In the genomic region with DNA sequence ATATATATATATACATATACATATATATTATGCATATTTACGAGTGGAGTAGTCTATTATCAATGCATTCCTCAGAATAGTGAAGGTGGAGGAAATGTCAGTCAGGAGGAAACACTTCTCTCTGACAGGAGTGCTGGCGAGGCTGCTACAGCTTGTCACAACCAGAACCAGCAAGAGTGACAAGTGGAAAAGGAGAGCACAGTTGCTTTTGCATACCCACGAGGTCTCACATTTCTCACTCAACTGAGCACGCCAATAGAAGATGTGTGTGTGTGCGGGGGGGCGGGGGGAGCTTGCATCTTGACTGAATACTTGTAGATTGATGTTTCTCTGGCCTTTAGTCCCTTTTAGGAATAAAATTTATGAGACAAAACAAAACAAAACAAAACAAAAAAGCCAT, we compare ENCODE assay signal across 20 mouse cellular contexts. TPM values are rescaled to one million over a fixed set of nuclear protein-coding genes. Genes with fewer than 3 reads are reported as not detected.
A peak's percentile ranks its signal among the peaks of the same experiment; 100 is the strongest.
DNase-seq lines count a peak whose midpoint lies in the region; ATAC-seq and TF ChIP-seq lines count a peak whose summit lies in the region.
"Had no signal": no experiment of that assay in that cellular context is flagged by ENCODE, and none has a peak within 500 bp of the region (broad histone marks: within the 10 kb centered on the region; RNA-seq: fewer than 3 reads in every experiment).

No protein-coding gene starts in this region.

- no peak overlapping the region for H3K27ac ChIP-seq in forebrain, embryonic 13.5 days
- H3K27ac ChIP-seq in forebrain, embryonic 11.5 days (ENCODE audit: low read depth, low read length), result no peak overlapping the region
- 0 out of 2 replicates have a peak overlapping the region, but pooled peaks have one; percentile 42 for H3K27ac ChIP-seq in heart, embryonic 11.5 days (ENCODE audit: low read depth, low read length)
- H3K27ac ChIP-seq in heart, embryonic 12.5 days (ENCODE audit: poor library complexity, severe bottlenecking), result no peak overlapping the region
- no peak overlapping the region for H3K27ac ChIP-seq in forebrain, embryonic 16.5 days (ENCODE audit: low read length)
- H3K27ac ChIP-seq: heart, adult 2 months; heart, embryonic 15.5 days; hindbrain, embryonic 12.5 days had no signal

- TF ChIP-seq CTCF in brain, embryonic 14.5 days (IDR thresholded peaks at IDR 0.05; ENCODE audit: borderline replicate concordance, extremely low read depth, insufficient read depth, insufficient read length), result no peak

- H3K4me2 ChIP-seq in forebrain, embryonic 13.5 days, result no peak overlapping the region
- no peak overlapping the region for H3K4me2 ChIP-seq in forebrain, embryonic 11.5 days (ENCODE audit: low read depth, low read length, severe bottlenecking)
- H3K4me2 ChIP-seq in heart, embryonic 11.5 days, result no peak overlapping the region
- H3K4me2 ChIP-seq in heart, embryonic 12.5 days, result no peak overlapping the region
- H3K4me2 ChIP-seq in forebrain, embryonic 16.5 days (ENCODE audit: low read length), result no peak overlapping the region
- H3K4me2 ChIP-seq: heart, embryonic 15.5 days; hindbrain, embryonic 12.5 days had no signal

- no peaks in the 10 kb centered on the region for H3K27me3 ChIP-seq in forebrain, embryonic 13.5 days
- H3K27me3 ChIP-seq in forebrain, embryonic 11.5 days (ENCODE audit: control insufficient read depth, insufficient read depth, low read length), result no peaks in the 10 kb centered on the region
- no peaks in the 10 kb centered on the region for H3K27me3 ChIP-seq in heart, embryonic 11.5 days (ENCODE audit: control insufficient read depth, insufficient read depth, low read length)
- H3K27me3 ChIP-seq in heart, embryonic 12.5 days (replicated peaks), result no peaks in the 10 kb centered on the region
- no peaks in the 10 kb centered on the region for H3K27me3 ChIP-seq in forebrain, embryonic 16.5 days (replicated peaks; ENCODE audit: control insufficient read depth, insufficient read depth, low read length)
- H3K27me3 ChIP-seq: CH12.LX; heart, embryonic 15.5 days; hindbrain, embryonic 12.5 days; Patski had no signal

- TF ChIP-seq POLR2A in brain, embryonic 14.5 days (IDR thresholded peaks at IDR 0.05; ENCODE audit: borderline replicate concordance, extremely low read depth, insufficient read depth, insufficient read length, poor library complexity, severe bottlenecking), result no peak

- no peak for DNase-seq in forebrain, embryonic 11.5 days (ENCODE audit: low spot score)
- peak; percentile 69 for DNase-seq in brain, embryonic 14.5 days (ENCODE audit: low read depth)
- no peak for DNase-seq in ovary, adult 18-20 months (ENCODE audit: low spot score)
- DNase-seq: adrenal gland, postnatal 14 days; cerebellum, adult 8-10 months; gastrocnemius, postnatal 14 days; heart, adult 2 months; heart, postnatal 36 days; kidney, adult 11 months; kidney, adult 9 months had no signal

- no peak overlapping the region for H3K9ac ChIP-seq in forebrain, embryonic 13.5 days
- no peak overlapping the region for H3K9ac ChIP-seq in forebrain, embryonic 11.5 days (ENCODE audit: low read length)
- no peak overlapping the region for H3K9ac ChIP-seq in heart, embryonic 11.5 days (ENCODE audit: low read depth, low read length)
- no peak overlapping the region for H3K9ac ChIP-seq in heart, embryonic 12.5 days
- H3K9ac ChIP-seq in forebrain, embryonic 16.5 days (replicated peaks; ENCODE audit: low read depth, low read length), result no peak overlapping the region
- H3K9ac ChIP-seq: heart, embryonic 15.5 days; hindbrain, embryonic 12.5 days had no signal

- 0 out of 2 replicates have a peak, but pooled peaks have one; percentile 43 for ATAC-seq in forebrain, embryonic 13.5 days
- no peak for ATAC-seq in forebrain, embryonic 11.5 days (replicated peaks; ENCODE audit: low FRiP score)
- ATAC-seq in heart, embryonic 11.5 days (replicated peaks; ENCODE audit: insufficient number of reproducible peaks, low FRiP score, low TSS enrichment), result no peak
- ATAC-seq in heart, embryonic 12.5 days (ENCODE audit: insufficient number of reproducible peaks, low FRiP score), result no peak
- peak; percentile 59; the same call in 1 of the 2 replicates for ATAC-seq in forebrain, embryonic 16.5 days
- ATAC-seq: activated CD4-positive, CD25-positive, alpha-beta regulatory T cell, adult 4 months; hindbrain, embryonic 16.5 days; Patski had no signal

- 72% methylated on average over 6 of the region's 6 CpGs for WGBS in forebrain, embryonic 13.5 days
- WGBS in forebrain, embryonic 11.5 days, result 78% methylated on average over 6 of the region's 6 CpGs
- WGBS in heart, embryonic 11.5 days (ENCODE audit: insufficient replicate concordance), result 51% methylated on average over 6 of the region's 6 CpGs
- whole genome bisulfite sequencing in heart, embryonic 12.5 days, result 55% methylated on average over 6 of the region's 6 CpGs
- 52% methylated on average over 6 of the region's 6 CpGs for WGBS in forebrain, embryonic 16.5 days

- no peaks in the 10 kb centered on the region for H3K4me1 ChIP-seq in forebrain, embryonic 13.5 days
- no peaks in the 10 kb centered on the region for H3K4me1 ChIP-seq in forebrain, embryonic 11.5 days (replicated peaks; ENCODE audit: control insufficient read depth, insufficient read depth, low read length)
- H3K4me1 ChIP-seq in heart, embryonic 11.5 days (ENCODE audit: control insufficient read depth, insufficient read depth, low read length), result peaks cover 4% of the 10 kb centered on the region
- H3K4me1 ChIP-seq in heart, embryonic 12.5 days (replicated peaks), result peaks cover 14% of the 10 kb centered on the region; the same call in 1 of the 2 replicates
- 0 out of 2 replicates have a peak, but pooled peaks cover 4% of the 10 kb centered on the region for H3K4me1 ChIP-seq in forebrain, embryonic 16.5 days (replicated peaks; ENCODE audit: control insufficient read depth, insufficient read depth, low read length)
- H3K4me1 ChIP-seq: hindbrain, embryonic 12.5 days had no signal

- H3K4me3 ChIP-seq in forebrain, embryonic 13.5 days, result no peak overlapping the region
- no peak overlapping the region for H3K4me3 ChIP-seq in forebrain, embryonic 11.5 days (ENCODE audit: low read depth, low read length)
- no peak overlapping the region for H3K4me3 ChIP-seq in heart, embryonic 11.5 days (ENCODE audit: low read depth, low read length)
- no peak overlapping the region for H3K4me3 ChIP-seq in heart, embryonic 12.5 days
- no peak overlapping the region for H3K4me3 ChIP-seq in forebrain, embryonic 16.5 days (replicated peaks; ENCODE audit: low read length)
- H3K4me3 ChIP-seq: heart, adult 2 months; heart, embryonic 15.5 days; hindbrain, embryonic 12.5 days had no signal

- H3K36me3 ChIP-seq in forebrain, embryonic 13.5 days (ENCODE audit: poor library complexity, severe bottlenecking), result no peaks in the 10 kb centered on the region
- H3K36me3 ChIP-seq in forebrain, embryonic 11.5 days (ENCODE audit: control insufficient read depth, insufficient read depth, low read length), result no peaks in the 10 kb centered on the region
- no peaks in the 10 kb centered on the region for H3K36me3 ChIP-seq in heart, embryonic 11.5 days (ENCODE audit: control insufficient read depth, insufficient read depth, low read length)
- no peaks in the 10 kb centered on the region for H3K36me3 ChIP-seq in heart, embryonic 12.5 days
- no peaks in the 10 kb centered on the region for H3K36me3 ChIP-seq in forebrain, embryonic 16.5 days (ENCODE audit: control insufficient read depth, insufficient read depth)
- H3K36me3 ChIP-seq: heart, embryonic 15.5 days; hindbrain, embryonic 12.5 days had no signal

- H3K9me3 ChIP-seq in forebrain, embryonic 13.5 days (replicated peaks), result no peaks in the 10 kb centered on the region
- no peaks in the 10 kb centered on the region for H3K9me3 ChIP-seq in forebrain, embryonic 11.5 days (ENCODE audit: control insufficient read depth, low read length)
- H3K9me3 ChIP-seq in heart, embryonic 11.5 days (replicated peaks; ENCODE audit: control insufficient read depth, low read length), result no peaks in the 10 kb centered on the region
- no peaks in the 10 kb centered on the region for H3K9me3 ChIP-seq in heart, embryonic 12.5 days (replicated peaks)
- H3K9me3 ChIP-seq in forebrain, embryonic 16.5 days (ENCODE audit: control insufficient read depth, low read length), result no peaks in the 10 kb centered on the region
- H3K9me3 ChIP-seq: heart, embryonic 15.5 days; hindbrain, embryonic 12.5 days had no signal

RNA-seq across cellular contexts. Expression of a gene that starts 11.5 kb away (rescaled TPM):
- 12.7 and 13.8 TPM in 2 replicates for polyA plus RNA-seq in forebrain, embryonic 13.5 days (2015; fragmentation: Nextera tagmentation; extraction: Ambion mirVana)
- polyA plus RNA-seq in forebrain, embryonic 11.5 days (2014; fragmentation: Nextera tagmentation; extraction: Ambion mirVana), result 2.4 and 3.0 TPM in 2 replicates
- 4.3 and 4.5 TPM in 2 replicates for polyA plus RNA-seq in heart, embryonic 11.5 days (2014; fragmentation: Nextera tagmentation; extraction: Ambion mirVana)
- 5.6 and 5.9 TPM in 2 replicates for polyA plus RNA-seq in heart, embryonic 12.5 days (2016; fragmentation: Nextera tagmentation; extraction: Ambion mirVana)
- polyA plus RNA-seq in brain, embryonic 14.5 days (2012; rRNA removed), result 21.8 and 25.5 TPM in 2 replicates
- polyA plus RNA-seq in forebrain, embryonic 16.5 days (2015; fragmentation: Nextera tagmentation; extraction: Ambion mirVana), result 58.6 and 61.5 TPM in 2 replicates

RNA-seq across cellular contexts. Expression of a gene that starts 11.9 kb away (rescaled TPM):
- polyA plus RNA-seq in forebrain, embryonic 13.5 days (2015; fragmentation: Nextera tagmentation; extraction: Ambion mirVana), result 28.2 and 29.4 TPM in 2 replicates
- polyA plus RNA-seq in forebrain, embryonic 11.5 days (2014; fragmentation: Nextera tagmentation; extraction: Ambion mirVana), result 25.3 and 26.3 TPM in 2 replicates
- 24.5 and 26.9 TPM in 2 replicates for polyA plus RNA-seq in heart, embryonic 11.5 days (2014; fragmentation: Nextera tagmentation; extraction: Ambion mirVana)
- 28.4 TPM in 2 replicates for polyA plus RNA-seq in heart, embryonic 12.5 days (2016; fragmentation: Nextera tagmentation; extraction: Ambion mirVana)
- polyA plus RNA-seq in brain, embryonic 14.5 days (2012; rRNA removed), result 45.3 and 96.0 TPM in 2 replicates
- 35.5 and 41.2 TPM in 2 replicates for polyA plus RNA-seq in forebrain, embryonic 16.5 days (2015; fragmentation: Nextera tagmentation; extraction: Ambion mirVana)

Comparison
In these comparisons a context has a peak if more than half of its experiments do, and no peak if none do; other contexts are left out.
1. ATAC-seq: peak in forebrain, embryonic 13.5 days (single experiment) and forebrain, embryonic 16.5 days (single experiment); none in forebrain, embryonic 11.5 days (single experiment), heart, embryonic 11.5 days (single experiment) and heart, embryonic 12.5 days (single experiment).